Mouse (Mus musculus) liver, adult 2 months (tissue): ENCODE data around the gene Patl2.

ENCODE experiments used
- CTCF ChIP-seq: fragments of 200-500 bp; IDR thresholded peaks from 2 replicates; pipeline ENCODE4 v1.5.1; 2011; ENCODE audit warnings: low read depth, low read length, control low read depth
- POLR2A ChIP-seq: fragments of 200-500 bp; IDR thresholded peaks from 2 replicates; pipeline ENCODE4 v1.6.1; 2011; ENCODE audit warnings: low read length, control low read depth; ENCODE audit not compliant: insufficient read depth; ENCODE audit errors: extremely low read depth

- TF ChIP-seq POLR2A = no peak
- TF ChIP-seq CTCF = no peak
Observed at GRCm38 (mm10) chr2:122116888-122117287, 69.1 kb downstream of the Patl2 start.
